Mouse (Mus musculus) embryonic facial prominence, embryonic 10.5 days (tissue): ENCODE results near the gene Slit3. TPM values are rescaled to one million over a fixed set of nuclear protein-coding genes. Genes with fewer than 3 reads are reported as not detected.
A peak's percentile ranks its signal among the peaks of the same experiment; 100 is the strongest.

Source experiments
- DNase-seq: peaks from one replicate; pipeline ENCODE4 v3.0.0-alpha.2; 2017; ENCODE audit warnings: low spot score
- H3K27ac ChIP-seq: fragments of 300-500 bp; sonication (generic); replicated peaks from 2 replicates; pipeline ENCODE4 v1.5.1; 2016; ENCODE audit warnings: mild to moderate bottlenecking
- H3K27me3 ChIP-seq: fragments of 300-500 bp; sonication (generic); replicated peaks from 2 replicates; pipeline ENCODE4 v1.6.1; 2016; ENCODE audit warnings: low read depth, mild to moderate bottlenecking; ENCODE audit not compliant: poor library complexity, severe bottlenecking
- H3K36me3 ChIP-seq: fragments of 300-500 bp; sonication (generic); replicated peaks from 2 replicates; pipeline ENCODE4 v1.6.1; 2016; ENCODE audit warnings: mild to moderate bottlenecking, moderate library complexity
- H3K4me1 ChIP-seq: fragments of 300-500 bp; sonication (generic); 2 replicates; pipeline ENCODE4 v1.6.1; 2016
- H3K4me3 ChIP-seq: fragments of 300-500 bp; sonication (generic); 2 replicates; pipeline ENCODE4 v1.5.1; 2016; ENCODE audit warnings: mild to moderate bottlenecking, moderate library complexity
- H3K9me3 ChIP-seq: fragments of 300-500 bp; sonication (generic); 2 replicates; pipeline ENCODE4 v1.6.1; 2016; ENCODE audit warnings: mild to moderate bottlenecking
- WGBS: fragments of 180-500 bp; shearing (Covaris S2); methylation state at CpG from one replicate; pipeline ENCODE4 v1.1.7; 2016; 5-methylcytosine and 5-hydroxymethylcytosine counted together
- polyA plus RNA-seq: library from polyadenylated mRNA; unstranded; fragments of >200 nt; fragmentation: Nextera tagmentation; extraction: Ambion mirVana; gene quantifications from 2 replicates; pipeline ENCODE4 v1.2.1, GENCODE M21; 2016

Gene Slit3
- polyA plus RNA-seq, 1 experiment from 2014 or later, result 12.6 TPM

GRCm38 (mm10) chr11:35480146-35480545 lies 359.1 kb downstream of the Slit3 start:
- WGBS, result 41% methylated on average over 8 of the region's 8 CpGs
- Histone ChIP-seq H3K27ac (no peak overlapping the region), H3K4me1 (peaks cover 21% of the 10 kb centered on the region), H3K36me3 (no peaks in the 10 kb centered on the region), H3K9me3 (peaks cover 5% of the 10 kb centered on the region; the same call in 1 of the 2 replicates), H3K4me3 (no peak overlapping the region), H3K27me3 (peaks cover 10% of the 10 kb centered on the region; the same call in 1 of the 2 replicates)
- no peak for DNase-seq

GRCm38 (mm10) chr11:35481611-35482363 lies 360.8 kb downstream of the Slit3 start:
- no peak for DNase-seq
- no peaks in the 10 kb centered on the region for H3K36me3 ChIP-seq
- peaks cover 10% of the 10 kb centered on the region; the same call in 1 of the 2 replicates for H3K27me3 ChIP-seq
- H3K27ac ChIP-seq, result no peak overlapping the region
- WGBS, result 85% methylated on average over 9 of the region's 9 CpGs
- H3K4me1 ChIP-seq, result peaks cover 19% of the 10 kb centered on the region
- peaks cover 5% of the 10 kb centered on the region; the same call in 1 of the 2 replicates for H3K9me3 ChIP-seq
- H3K4me3 ChIP-seq, result no peak overlapping the region

GRCm38 (mm10) chr11:35487966-35488365 lies 366.9 kb downstream of the Slit3 start:
- DNase-seq, result no peak
- Histone ChIP-seq H3K27ac (no peak overlapping the region), H3K9me3 (no peaks in the 10 kb centered on the region), H3K36me3 (no peaks in the 10 kb centered on the region), H3K4me3 (no peak overlapping the region), H3K4me1 (peaks cover 11% of the 10 kb centered on the region), H3K27me3 (peaks cover 12% of the 10 kb centered on the region; the same call in 1 of the 2 replicates)
- 84% methylated on average over 5 of the region's 5 CpGs for WGBS

GRCm38 (mm10) chr11:35491701-35492100 lies 370.7 kb downstream of the Slit3 start:
- Histone ChIP-seq H3K4me3 (no peak overlapping the region), H3K27me3 (peaks cover 40% of the 10 kb centered on the region), H3K36me3 (no peaks in the 10 kb centered on the region), H3K27ac (no peak overlapping the region), H3K9me3 (no peaks in the 10 kb centered on the region), H3K4me1 (peaks cover 8% of the 10 kb centered on the region)
- DNase-seq, result no peak
- WGBS, result 82% methylated on average over 5 of the region's 5 CpGs

- no peak for DNase-seq
- peaks cover 52% of the 10 kb centered on the region for H3K27me3 ChIP-seq
- 79% methylated on average over 10 of the region's 10 CpGs for WGBS
- peaks cover 29% of the 10 kb centered on the region for H3K4me1 ChIP-seq
- no peak overlapping the region for H3K4me3 ChIP-seq
- H3K9me3 ChIP-seq, result no peaks in the 10 kb centered on the region
- no peaks in the 10 kb centered on the region for H3K36me3 ChIP-seq
- no peak overlapping the region for H3K27ac ChIP-seq
Measured at GRCm38 (mm10) chr11:35496874-35497273, 375.9 kb downstream of the Slit3 start.

GRCm38 (mm10) chr11:35497961-35498360 lies 376.9 kb downstream of the Slit3 start:
- DNase-seq, result no peak
- Histone ChIP-seq H3K4me1 (peaks cover 39% of the 10 kb centered on the region), H3K9me3 (no peaks in the 10 kb centered on the region), H3K4me3 (no peak overlapping the region), H3K27ac (no peak overlapping the region), H3K27me3 (peaks cover 44% of the 10 kb centered on the region), H3K36me3 (no peaks in the 10 kb centered on the region)
- WGBS, result 62% methylated on average over 8 of the region's 8 CpGs

GRCm38 (mm10) chr11:35502128-35502527 lies 381.1 kb downstream of the Slit3 start:
- no peaks in the 10 kb centered on the region for H3K36me3 ChIP-seq
- H3K9me3 ChIP-seq, result no peaks in the 10 kb centered on the region
- 6% methylated on average over 3 of the region's 3 CpGs for WGBS
- peaks cover 18% of the 10 kb centered on the region for H3K27me3 ChIP-seq
- H3K4me1 ChIP-seq, result peaks cover 65% of the 10 kb centered on the region
- H3K4me3 ChIP-seq, result no peak overlapping the region
- DNase-seq, result no peak
- H3K27ac ChIP-seq, result peak overlapping the region; percentile 59; the same call in 1 of the 2 replicates

- Histone ChIP-seq H3K9me3 (no peaks in the 10 kb centered on the region), H3K27ac (peak overlapping the region; percentile 71), H3K4me1 (peaks cover 84% of the 10 kb centered on the region), H3K4me3 (no peak overlapping the region), H3K36me3 (no peaks in the 10 kb centered on the region), H3K27me3 (peaks cover 26% of the 10 kb centered on the region)
- DNase-seq, result no peak
- 42% methylated on average over 5 of the region's 5 CpGs for WGBS
Measured at GRCm38 (mm10) chr11:35504051-35504450, 383.0 kb downstream of the Slit3 start.

- no peaks in the 10 kb centered on the region for H3K36me3 ChIP-seq
- 49% methylated on average over 8 of the region's 8 CpGs for WGBS
Measured at GRCm38 (mm10) chr11:35504916-35505315, 383.9 kb downstream of the Slit3 start.

GRCm38 (mm10) chr11:35505316-35505715 lies 384.3 kb downstream of the Slit3 start:
- Histone ChIP-seq H3K4me3 (no peak overlapping the region), H3K4me1 (peaks cover 91% of the 10 kb centered on the region), H3K27ac (peak overlapping the region; percentile 16; the same call in 1 of the 2 replicates), H3K9me3 (no peaks in the 10 kb centered on the region), H3K27me3 (0 out of 2 replicates have a peak, but pooled peaks cover 13% of the 10 kb centered on the region), H3K36me3 (no peaks in the 10 kb centered on the region)
- WGBS, result 43% methylated on average over 4 of the region's 4 CpGs
- no peak for DNase-seq

More at GRCm38 (mm10) chr11:35504916-35505315, 383.9 kb downstream of the Slit3 start:
- H3K27ac ChIP-seq, result peak overlapping the region; percentile 16; the same call in 1 of the 2 replicates
- no peak for DNase-seq
- H3K4me1 ChIP-seq, result peaks cover 87% of the 10 kb centered on the region
- H3K27me3 ChIP-seq, result peaks cover 17% of the 10 kb centered on the region; the same call in 1 of the 2 replicates
- H3K4me3 ChIP-seq, result no peak overlapping the region
- no peaks in the 10 kb centered on the region for H3K9me3 ChIP-seq

- Histone ChIP-seq H3K4me3 (no peak overlapping the region), H3K4me1 (peaks cover 95% of the 10 kb centered on the region), H3K36me3 (no peaks in the 10 kb centered on the region), H3K27me3 (0 out of 2 replicates have a peak, but pooled peaks cover 11% of the 10 kb centered on the region), H3K27ac (peak overlapping the region; percentile 71), H3K9me3 (no peaks in the 10 kb centered on the region)
- DNase-seq, result peak; percentile 60
- 11% methylated on average over 9 of the region's 9 CpGs for WGBS
Measured at GRCm38 (mm10) chr11:35505817-35506216, 384.8 kb downstream of the Slit3 start.

GRCm38 (mm10) chr11:35507781-35508390 lies 386.9 kb downstream of the Slit3 start:
- Histone ChIP-seq H3K36me3 (no peaks in the 10 kb centered on the region), H3K4me1 (peaks cover 95% of the 10 kb centered on the region), H3K27me3 (0 out of 2 replicates have a peak, but pooled peaks cover 11% of the 10 kb centered on the region), H3K27ac (peak overlapping the region; percentile 76), H3K4me3 (0 out of 2 replicates have a peak overlapping the region, but pooled peaks have one; percentile 23), H3K9me3 (no peaks in the 10 kb centered on the region)
- DNase-seq, result peak; percentile 43
- WGBS, result 32% methylated on average over 9 of the region's 9 CpGs
